Mouse (Mus musculus): ENCODE measurements around the gene 4930524J08Rik.

4930524J08Rik gene

DNA sequence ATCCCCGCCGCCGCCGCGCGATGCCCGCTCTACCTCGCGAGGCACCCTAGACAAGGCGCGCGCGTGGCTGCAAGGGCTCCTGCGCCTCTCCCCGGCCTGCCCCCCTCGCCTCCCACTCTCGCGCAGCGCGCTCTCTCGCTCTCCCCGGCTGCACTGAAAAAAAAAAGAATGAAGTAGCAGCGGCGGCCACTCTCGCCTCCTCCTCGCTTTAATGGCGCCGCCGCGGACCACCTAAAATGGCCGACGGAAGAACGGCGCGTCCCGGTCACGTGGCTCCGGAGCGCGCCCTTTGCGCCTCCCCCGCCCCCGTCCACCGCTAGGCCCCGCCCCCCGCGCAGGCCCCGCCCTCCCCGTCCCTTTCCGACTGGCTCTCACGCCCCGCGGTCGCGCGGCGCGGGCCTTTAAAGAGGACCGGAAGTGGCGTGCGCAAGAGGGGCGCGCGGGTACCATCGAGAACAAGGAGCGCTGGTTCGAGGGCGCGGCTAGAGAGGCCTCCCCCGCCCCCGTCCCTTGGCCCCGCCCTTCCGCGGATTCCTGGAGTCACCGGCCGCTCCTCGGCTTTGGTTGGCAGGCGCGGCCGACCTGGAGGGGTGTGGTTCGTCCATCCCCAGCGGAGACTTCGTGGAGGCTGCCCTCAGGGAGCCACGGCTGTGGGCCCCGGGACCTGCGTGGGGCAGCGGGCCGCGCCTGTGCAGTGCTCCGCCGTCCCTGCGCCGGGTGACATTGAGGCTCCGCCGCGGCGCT is at the start of gene 4930524J08Rik, which contains the start of gene Hnrnpd:
4930524J08Rik (plus strand) TSS at position 363 of the 744 bp plus-strand sequence.
Hnrnpd (minus strand) TSS at position 240 of the 744 bp plus-strand sequence.
- peak; percentile 92 to 93 for DNase-seq (ENCODE audit: low spot score in 2 of 2)

DNA sequence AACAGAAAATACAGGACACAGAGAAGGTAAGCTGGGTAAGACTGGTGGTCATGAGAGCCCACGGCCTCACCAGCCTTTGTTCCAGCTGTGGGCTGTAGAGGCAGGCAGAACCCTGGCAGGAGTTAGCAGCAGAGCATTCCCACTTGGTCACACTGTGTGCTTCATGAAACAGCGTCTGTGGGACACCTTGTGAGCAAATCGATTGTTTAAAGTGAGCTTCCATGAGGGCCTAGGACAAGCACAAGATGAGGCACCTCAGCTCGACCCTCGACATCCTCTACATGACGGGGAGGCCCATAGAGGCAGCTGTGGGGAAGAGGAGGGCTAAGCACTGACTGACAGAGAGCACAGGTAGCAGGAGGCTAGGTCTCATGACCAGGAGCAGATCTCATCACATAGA is 47.0 kb upstream of the 4930524J08Rik start:
- DNase-seq (ENCODE audit: low spot score in 2 of 2), result no peak

GRCm38 (mm10) chr5:99939440-99939839 is 39.4 kb upstream of the 4930524J08Rik start:
- no peak for DNase-seq (ENCODE audit: low spot score in 2 of 2)

DNA sequence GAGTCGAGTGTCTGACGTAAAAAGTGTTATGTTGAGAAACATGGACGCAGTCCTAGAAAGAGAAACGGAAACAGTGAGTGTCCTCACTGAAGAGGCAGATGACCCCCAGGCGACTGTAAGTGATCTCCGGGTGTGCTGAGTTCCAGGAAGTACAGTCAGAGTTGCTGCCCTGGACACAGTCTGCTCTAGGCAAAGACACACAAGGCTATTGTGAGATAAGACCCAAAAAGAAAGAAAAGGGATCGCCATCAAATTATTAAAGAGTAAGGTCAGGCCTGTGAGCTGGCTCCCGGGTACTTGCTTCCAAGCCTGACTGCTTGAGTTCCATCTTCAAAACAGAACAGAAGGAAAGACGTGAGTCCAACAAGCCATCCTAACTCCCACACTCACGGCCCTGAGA is 37.6 kb upstream of the 4930524J08Rik start:
- no peak for DNase-seq (ENCODE audit: low spot score in 2 of 2)

GRCm38 (mm10) chr5:99941776-99942502 is 36.9 kb upstream of the 4930524J08Rik start:
- no peak for DNase-seq (ENCODE audit: low spot score in 2 of 2)

- DNase-seq (ENCODE audit: low spot score in 2 of 2), result no peak
Observed at GRCm38 (mm10) chr5:99952513-99952912, 26.3 kb upstream of the 4930524J08Rik start.

GRCm38 (mm10) chr5:99953883-99954282 is 25.0 kb upstream of the 4930524J08Rik start:
- no peak for DNase-seq (ENCODE audit: low spot score in 2 of 2)

- DNase-seq (ENCODE audit: low spot score in 2 of 2), result no peak
Observed at GRCm38 (mm10) chr5:99958666-99959065, 20.2 kb upstream of the 4930524J08Rik start.

- DNase-seq (ENCODE audit: low spot score in 2 of 2), result no peak
Observed at GRCm38 (mm10) chr5:99959236-99959936, 19.5 kb upstream of the 4930524J08Rik start.

GRCm38 (mm10) chr5:99959960-99960359 is 18.9 kb upstream of the 4930524J08Rik start:
- no peak for DNase-seq (ENCODE audit: low spot score in 2 of 2)

DNA sequence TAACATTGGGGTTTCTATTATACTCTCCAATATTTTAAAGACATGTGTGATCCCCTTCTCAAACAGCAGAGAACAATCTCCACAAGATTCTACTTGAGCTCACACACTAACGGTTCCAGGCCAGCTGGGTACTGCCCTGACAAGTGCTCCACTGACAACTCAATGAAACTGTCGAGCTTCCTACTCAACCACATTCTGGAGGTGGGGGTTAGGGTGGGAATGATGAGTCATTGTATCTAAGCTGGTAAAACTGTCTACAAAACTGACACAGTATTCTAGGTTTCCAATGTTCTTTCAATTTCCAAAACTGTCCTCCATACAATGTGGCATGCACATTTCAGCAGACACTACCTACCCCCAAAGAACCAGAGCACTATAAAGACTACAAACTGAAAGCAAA is 4.9 kb upstream of the 4930524J08Rik start:
- DNase-seq (ENCODE audit: low spot score in 2 of 2), result no peak

GRCm38 (mm10) chr5:99975061-99975460 is 3.8 kb upstream of the 4930524J08Rik start:
- no peak for DNase-seq (ENCODE audit: low spot score in 2 of 2)

- no peak for DNase-seq (ENCODE audit: low spot score in 2 of 2)
Observed at GRCm38 (mm10) chr5:99975776-99976175, 3.1 kb upstream of the 4930524J08Rik start.

- no peak for DNase-seq (ENCODE audit: low spot score in 2 of 2)
Observed at GRCm38 (mm10) chr5:99976334-99976955, 2.4 kb upstream of the 4930524J08Rik start.

DNA sequence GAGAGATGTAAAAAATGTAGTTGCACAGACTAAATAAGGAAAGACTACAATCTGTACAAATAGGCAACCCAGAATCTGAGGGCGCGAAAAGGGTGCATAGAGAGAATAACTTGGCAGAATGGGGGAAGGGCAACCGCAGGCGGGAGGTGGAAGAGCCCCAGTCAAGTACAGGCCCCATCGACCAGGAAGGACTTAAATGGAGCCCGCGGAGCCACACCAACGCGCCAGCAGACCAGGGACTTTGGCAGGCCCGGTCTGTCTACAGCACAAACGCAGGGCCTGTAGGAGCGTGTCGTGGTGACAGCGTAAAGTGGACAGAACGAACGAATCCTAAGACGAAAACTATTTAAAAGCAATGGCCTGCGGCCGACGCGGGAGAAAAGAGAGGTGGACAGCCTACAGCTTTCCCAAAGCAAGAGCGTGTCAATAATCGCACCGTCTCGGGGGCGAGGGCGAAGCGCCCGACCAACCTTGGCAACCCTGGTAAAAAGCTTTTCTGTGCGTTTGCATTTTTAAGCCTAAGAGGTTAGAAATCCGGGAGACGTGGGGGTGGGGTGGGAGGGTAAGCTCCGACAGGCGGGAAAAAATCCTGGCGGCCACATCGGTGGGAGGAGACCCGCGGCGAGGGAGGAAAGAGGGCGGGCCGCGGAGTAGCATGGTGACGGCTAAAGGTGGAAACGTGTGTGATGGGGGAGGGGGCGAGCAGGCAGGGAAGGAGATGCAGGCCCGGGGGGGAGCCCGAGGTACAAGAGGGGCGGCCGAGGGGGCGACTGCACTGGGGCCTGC is 1.2 kb upstream of the 4930524J08Rik start:
- DNase-seq (ENCODE audit: low spot score in 2 of 2), result peak; percentile 68 to 76

DNA sequence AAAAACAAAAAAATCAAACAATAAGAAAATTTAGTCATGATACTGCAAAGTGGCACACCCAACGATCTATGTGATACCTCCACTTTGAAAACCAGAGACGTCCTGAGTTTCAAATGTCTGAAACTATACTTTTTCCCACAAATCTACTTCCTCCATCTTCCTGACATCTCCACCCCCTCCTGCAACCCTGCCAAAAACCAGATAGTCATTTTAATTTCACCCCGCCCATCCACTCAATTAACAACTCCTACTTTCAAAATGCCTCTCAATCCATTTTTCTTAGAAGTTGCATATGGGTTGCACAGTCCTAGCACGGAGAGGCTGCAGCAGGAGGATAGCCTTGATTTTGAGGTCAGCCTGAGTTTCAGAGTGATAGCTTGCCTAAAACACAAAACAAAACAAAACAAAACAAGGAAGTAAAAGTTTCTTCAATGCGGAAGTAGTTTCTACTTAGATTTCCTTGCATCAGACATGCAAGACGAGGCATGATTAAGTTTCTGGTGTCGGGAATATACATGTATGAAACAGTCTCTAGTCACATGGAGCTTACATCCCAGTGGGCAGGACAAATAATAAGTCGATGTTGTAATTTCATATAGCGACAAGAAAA is 4.7 kb downstream of the 4930524J08Rik start:
- DNase-seq (ENCODE audit: low spot score in 2 of 2), result no peak

DNA sequence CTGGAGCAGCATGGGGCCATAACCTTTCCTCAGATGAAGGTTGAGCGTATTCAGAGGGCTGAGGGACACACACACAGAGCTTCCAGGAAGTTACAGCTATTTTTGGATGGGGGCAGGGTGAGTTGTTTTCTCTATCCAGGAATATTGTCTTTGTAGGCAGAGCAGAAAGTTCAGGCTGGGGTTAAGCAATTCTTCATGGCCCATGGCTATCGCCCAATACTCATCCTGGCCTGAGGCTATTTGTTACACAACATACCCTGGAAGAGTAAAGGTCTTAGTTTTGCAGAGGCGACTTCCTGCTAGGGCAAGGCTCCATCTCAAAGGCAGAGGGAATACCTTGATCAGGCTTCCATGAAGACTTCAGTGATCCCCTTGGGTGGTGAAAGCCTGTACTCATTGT is 15.3 kb downstream of the 4930524J08Rik start:
- DNase-seq (ENCODE audit: low spot score in 2 of 2), result no peak

GRCm38 (mm10) chr5:99994680-99995079 is 15.8 kb downstream of the 4930524J08Rik start:
- no peak for DNase-seq (ENCODE audit: low spot score in 2 of 2)

DNA sequence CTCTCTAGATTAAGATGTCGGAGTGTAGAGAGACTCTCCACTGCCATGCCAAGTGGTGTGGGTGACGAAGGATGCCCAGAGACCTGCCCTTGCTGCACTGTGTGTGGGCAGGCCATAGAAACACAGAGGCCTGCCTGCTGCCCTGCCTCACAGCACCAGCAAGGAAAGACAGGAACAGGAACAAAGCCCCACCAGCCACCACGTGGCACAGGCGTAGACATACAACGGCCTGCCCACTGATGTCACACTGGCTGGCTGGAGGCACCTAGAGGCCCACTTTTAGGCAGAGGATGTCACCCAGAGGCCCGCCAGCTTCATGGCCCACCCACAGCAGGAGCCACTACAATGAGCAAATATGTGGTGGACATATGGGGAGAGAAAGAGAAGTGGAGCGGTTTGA is 21.2 kb downstream of the 4930524J08Rik start:
- DNase-seq (ENCODE audit: low spot score in 2 of 2), result no peak

GRCm38 (mm10) chr5:100000500-100000899 is 21.6 kb downstream of the 4930524J08Rik start:
- no peak for DNase-seq (ENCODE audit: low spot score in 2 of 2)

DNA sequence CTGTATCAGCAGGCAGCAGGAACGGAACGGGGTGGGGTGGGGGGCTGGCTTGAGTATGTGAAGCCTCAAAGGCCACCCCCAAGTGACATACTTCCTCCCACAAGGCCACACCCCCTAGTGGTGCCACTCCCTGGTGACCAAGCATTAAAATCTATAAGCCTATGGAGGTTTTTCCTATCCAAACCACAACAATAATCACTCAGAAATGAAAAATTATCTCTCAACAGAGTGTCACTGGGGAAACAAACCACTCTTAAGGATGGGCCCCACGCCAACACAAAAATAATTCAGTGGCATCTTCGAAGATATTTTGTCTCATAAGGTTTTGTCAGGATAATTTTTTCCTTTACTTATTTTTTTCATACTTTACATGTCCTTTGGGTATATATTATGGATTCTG is 25.0 kb downstream of the 4930524J08Rik start:
- DNase-seq (ENCODE audit: low spot score in 2 of 2), result no peak

All from frontal cortex, postnatal 10 days (tissue).